Mouse (Mus musculus) liver, adult 2 months (tissue): Measurements from ENCODE around the gene Gm10563. TPM values are rescaled to one million over a fixed set of nuclear protein-coding genes. Genes with fewer than 3 reads are reported as not detected.
A peak's percentile ranks its signal among the peaks of the same experiment; 100 is the strongest.
"Not testable (repeated sequence)": the region's sequence is repeated elsewhere in the genome, so short reads cannot be mapped to it uniquely, and the experiment has no call there.

Experiments
- DNase-seq: peaks from one replicate; pipeline ENCODE4 v3.0.0-alpha.2; 2011; ENCODE audit warnings: low read depth, low spot score; ENCODE audit errors: extremely low read depth
- H3K27ac ChIP-seq: fragments of 200-500 bp; replicated peaks from 2 replicates; pipeline ENCODE4 v1.5.1; 2012; ENCODE audit warnings: low read depth, mild to moderate bottlenecking, control low read depth, inconsistent platforms, low read length; ENCODE audit not compliant: insufficient read depth
- H3K27me3 ChIP-seq: fragments of 200-500 bp; 2 replicates; pipeline ENCODE4 v1.6.1; 2012; ENCODE audit warnings: mild to moderate bottlenecking, moderate library complexity, low read length, inconsistent platforms; ENCODE audit not compliant: control insufficient read depth, insufficient read depth
- H3K36me3 ChIP-seq: fragments of 200-500 bp; 2 replicates; pipeline ENCODE4 v1.6.1; 2012; ENCODE audit warnings: low read length, inconsistent platforms; ENCODE audit not compliant: control insufficient read depth, insufficient read depth
- H3K4me1 ChIP-seq: fragments of 200-500 bp; 2 replicates; pipeline ENCODE4 v1.6.1; 2011; ENCODE audit warnings: low read length; ENCODE audit not compliant: control insufficient read depth, insufficient read depth
- H3K4me3 ChIP-seq: fragments of 200-500 bp; 2 replicates; pipeline ENCODE4 v1.5.1; 2011; ENCODE audit warnings: low read depth, mild to moderate bottlenecking, control low read depth, low read length, moderate library complexity; ENCODE audit not compliant: insufficient read depth
- H3K79me2 ChIP-seq: fragments of 200-500 bp; 2 replicates; pipeline ENCODE4 v1.6.1; 2012; ENCODE audit warnings: inconsistent platforms, mild to moderate bottlenecking, low read length, moderate library complexity; ENCODE audit not compliant: control insufficient read depth, insufficient read depth
- H3K9ac ChIP-seq: fragments of 200-500 bp; 2 replicates; pipeline ENCODE4 v1.6.1; 2012; ENCODE audit warnings: low read depth, mild to moderate bottlenecking, control low read depth, inconsistent platforms, low read length
- CTCF ChIP-seq: fragments of 200-500 bp; IDR thresholded peaks from 2 replicates; pipeline ENCODE4 v1.5.1; 2011; ENCODE audit warnings: low read depth, low read length, control low read depth
- POLR2A ChIP-seq: fragments of 200-500 bp; IDR thresholded peaks from 2 replicates; pipeline ENCODE4 v1.6.1; 2011; ENCODE audit warnings: low read length, control low read depth; ENCODE audit not compliant: insufficient read depth; ENCODE audit errors: extremely low read depth
- WGBS: fragments of 180-500 bp; shearing (Covaris S2); methylation state at CpG from one replicate; pipeline ENCODE4 v1.1.7; 2018; 5-methylcytosine and 5-hydroxymethylcytosine counted together
- polyA plus RNA-seq: library from polyadenylated mRNA; depleted of rRNA; stranded (reverse); fragments of >200 nt; gene quantifications from 2 replicates; pipeline ENCODE4 v1.2.3, GENCODE M21; 2012
- total RNA-seq: library from RNA; depleted of rRNA; stranded (reverse); fragments of >200 nt; gene quantifications from 2 replicates; pipeline ENCODE4 v1.2.3, GENCODE M21; 2014

The Gm10563 gene
- total and polyA plus RNA-seq, 2 experiments = not detected

- Histone ChIP-seq H3K4me3 (no peak overlapping the region), H3K36me3 (no peaks in the 10 kb centered on the region), H3K27me3 (no peaks in the 10 kb centered on the region), H3K79me2 (no peaks in the 10 kb centered on the region), H3K9ac (no peak overlapping the region), H3K27ac (no peak overlapping the region), H3K4me1 (no peaks in the 10 kb centered on the region)
- no peak for TF ChIP-seq POLR2A
- TF ChIP-seq CTCF = no peak; the same call in 1 of the 2 replicates
- peak; percentile 29 for DNase-seq
- 57% methylated on average over 2 of the region's 2 CpGs for WGBS
These were observed 30.8 kb upstream of the Gm10563 start for GRCm38 (mm10) chr4:155675991-155676390.

GRCm38 (mm10) chr4:155672082-155672481 lies 26.9 kb upstream of the Gm10563 start:
- Histone ChIP-seq H3K9ac (no peak overlapping the region), H3K4me1 (peaks cover 5% of the 10 kb centered on the region), H3K36me3 (no peaks in the 10 kb centered on the region), H3K4me3 (no peak overlapping the region), H3K27ac (no peak overlapping the region), H3K27me3 (no peaks in the 10 kb centered on the region), H3K79me2 (peaks cover 6% of the 10 kb centered on the region; the same call in 1 of the 2 replicates)
- 65% methylated on average over 2 of the region's 2 CpGs for WGBS
- TF ChIP-seq POLR2A (no peak), CTCF (no peak)
- DNase-seq = no peak

GRCm38 (mm10) chr4:155670236-155670635 lies 25.0 kb upstream of the Gm10563 start:
- not testable (repeated sequence) for H3K27ac ChIP-seq, H3K9ac ChIP-seq, H3K4me1 ChIP-seq, DNase-seq, H3K79me2 ChIP-seq, H3K4me3 ChIP-seq, H3K36me3 ChIP-seq, H3K27me3 ChIP-seq
- WGBS = 90% methylated on average over 4 of the region's 4 CpGs

- H3K36me3 ChIP-seq = no peaks in the 10 kb centered on the region
- H3K4me3 ChIP-seq = peak overlapping the region; percentile 69
- no peak for DNase-seq
- under 1% methylated on average over 8 of the region's 8 CpGs for WGBS
- no peak overlapping the region for H3K27ac ChIP-seq
- peaks cover 5% of the 10 kb centered on the region for H3K4me1 ChIP-seq
- H3K79me2 ChIP-seq = peaks cover 6% of the 10 kb centered on the region; the same call in 1 of the 2 replicates
- no peaks in the 10 kb centered on the region for H3K27me3 ChIP-seq
- no peak overlapping the region for H3K9ac ChIP-seq
- TF ChIP-seq POLR2A (no peak), CTCF (no peak)
These were observed 24.4 kb upstream of the Gm10563 start for GRCm38 (mm10) chr4:155669598-155670075.

- under 1% methylated on average over 72 of the region's 73 CpGs for WGBS
- Histone ChIP-seq H3K27me3 (no peaks in the 10 kb centered on the region), H3K36me3 (no peaks in the 10 kb centered on the region), H3K79me2 (peaks cover 6% of the 10 kb centered on the region; the same call in 1 of the 2 replicates), H3K4me3 (peak within 1 kb of the TSS; percentile 69), H3K9ac (peak within 1 kb of the TSS; percentile 75), H3K27ac (peak within 1 kb of the TSS; percentile 65), H3K4me1 (peaks cover 5% of the 10 kb centered on the region)
- TF ChIP-seq CTCF (no peak), POLR2A (no peak)
- DNase-seq = peak; percentile 89
These were observed 23.7 kb upstream of the Gm10563 start, which contains the start of gene Mib2 for GRCm38 (mm10) chr4:155668689-155669597. TSS of gene Mib2 (minus strand) at chr4:155669198.

- H3K27me3 ChIP-seq = no peaks in the 10 kb centered on the region
- H3K79me2 ChIP-seq = peaks cover 6% of the 10 kb centered on the region; the same call in 1 of the 2 replicates
- no peak overlapping the region for H3K27ac ChIP-seq
- TF ChIP-seq POLR2A (no peak), CTCF (no peak)
- no peaks in the 10 kb centered on the region for H3K36me3 ChIP-seq
- H3K4me3 ChIP-seq = no peak overlapping the region
- peaks cover 5% of the 10 kb centered on the region for H3K4me1 ChIP-seq
- DNase-seq = peak; percentile 36
- no peak overlapping the region for H3K9ac ChIP-seq
These were observed 21.7 kb upstream of the Gm10563 start for GRCm38 (mm10) chr4:155666903-155667302.
